Mouse (Mus musculus) gastrocnemius, postnatal 10 days (tissue): Measurements from ENCODE around the gene Shld1. TPM values are rescaled to one million over a fixed set of nuclear protein-coding genes. Genes with fewer than 3 reads are reported as not detected.

Source experiments
- DNase-seq: peaks from one replicate; pipeline ENCODE4 v3.0.0; 2021; ENCODE audit warnings: mixed read lengths
- total RNA-seq, 2 experiments: library from RNA; stranded (reverse); gene quantifications; 2 replicates each; pipeline ENCODE4 v1.2.3; 2021

The Shld1 gene
- total RNA-seq, 2 experiments from 2014 or later = 3.6 to 5.7 TPM

DNA sequence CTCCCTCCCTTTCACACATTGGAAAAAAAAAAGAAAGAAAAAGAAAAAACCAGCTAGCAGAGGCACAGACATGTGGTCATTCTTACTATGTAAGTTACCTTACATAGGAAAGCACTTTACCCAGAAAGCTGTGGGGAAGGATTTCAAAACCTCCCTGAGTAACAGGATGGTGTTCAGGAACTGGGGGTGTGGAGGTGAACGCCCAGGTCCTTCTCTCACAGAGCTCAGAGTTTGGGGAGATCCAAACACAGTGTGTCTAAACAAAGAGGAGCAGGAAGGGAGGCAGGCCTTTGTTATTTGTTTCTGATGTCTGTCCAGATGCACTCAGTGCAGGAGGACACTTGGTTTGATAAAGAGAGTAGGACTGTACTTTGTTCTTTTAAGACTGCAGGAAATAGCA, 5.6 kb downstream of the Shld1 start:
- DNase-seq = no peak

DNA sequence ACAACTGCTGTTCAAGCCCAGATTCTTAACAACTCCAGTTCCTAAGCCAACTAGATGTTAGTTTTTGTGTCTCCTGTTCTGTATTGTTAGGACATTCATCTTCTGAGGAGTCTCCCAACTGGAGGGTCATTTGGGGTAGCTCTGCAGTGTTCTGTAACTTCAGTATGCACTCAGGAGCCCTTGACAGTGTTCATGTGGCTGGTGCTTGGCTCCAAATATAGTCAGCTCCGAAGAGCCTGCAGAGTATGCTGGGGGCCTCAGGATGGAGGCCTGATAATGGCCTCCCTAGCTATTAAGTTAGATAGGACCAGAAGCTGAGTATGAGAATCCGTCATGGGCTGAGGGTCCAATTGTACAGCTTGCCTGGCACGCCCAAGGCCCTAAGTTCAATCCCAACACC, 7.2 kb downstream of the Shld1 start:
- no peak for DNase-seq

DNA sequence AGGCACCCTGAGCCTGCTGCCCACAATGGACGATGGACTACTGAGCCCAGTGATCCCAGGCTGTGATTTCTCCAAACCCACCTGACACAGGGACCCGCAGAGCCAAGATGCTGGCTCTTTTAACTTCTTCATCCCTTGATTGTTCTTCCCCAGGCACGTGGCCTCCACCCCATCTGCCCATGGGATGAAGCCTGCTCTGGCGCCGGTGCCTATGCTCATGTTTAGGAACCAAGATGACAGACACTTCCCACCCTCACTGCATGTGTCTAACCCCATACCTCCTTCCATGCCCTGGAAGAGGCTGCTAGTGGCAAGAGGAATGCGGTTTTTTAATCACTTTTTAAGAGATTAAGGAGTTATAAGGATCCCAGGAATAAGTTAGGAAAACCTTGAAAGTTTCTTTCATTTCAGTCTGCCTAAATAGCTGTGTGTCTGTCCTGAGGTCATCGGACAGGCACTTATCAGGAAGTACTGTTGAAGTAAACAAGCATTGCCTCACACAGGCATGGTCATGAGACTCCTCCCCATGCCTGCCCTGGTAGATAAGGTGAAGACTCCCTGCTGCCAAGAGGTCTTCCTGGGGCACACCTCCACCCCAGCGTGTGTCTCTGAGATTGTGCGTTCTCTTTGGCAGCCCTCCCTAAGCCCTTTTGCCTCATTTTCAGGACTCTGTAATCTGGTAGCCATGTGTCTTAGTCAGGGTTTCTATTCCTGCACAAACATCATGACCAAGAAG, 8.8 kb downstream of the Shld1 start:
- no peak for DNase-seq

DNA sequence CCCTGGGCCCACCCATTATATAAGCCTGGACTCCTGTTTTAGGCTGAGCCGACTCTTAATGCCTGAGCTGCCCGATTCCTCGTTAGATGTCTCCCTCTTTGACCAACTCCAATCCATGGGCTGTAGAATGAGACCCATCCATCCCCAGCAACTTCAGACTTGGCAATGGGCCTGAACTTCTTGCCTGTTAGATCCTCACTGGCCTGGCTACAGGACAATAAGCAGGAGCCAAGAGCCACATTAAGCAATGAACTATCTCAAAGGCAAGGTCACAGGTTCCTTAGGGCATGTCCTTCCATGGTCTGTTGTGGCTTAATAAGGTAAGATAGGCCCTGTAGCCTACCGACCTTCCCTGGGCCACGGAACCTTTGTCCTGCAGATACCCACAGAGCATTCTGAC, 9.8 kb downstream of the Shld1 start:
- no peak for DNase-seq

DNA sequence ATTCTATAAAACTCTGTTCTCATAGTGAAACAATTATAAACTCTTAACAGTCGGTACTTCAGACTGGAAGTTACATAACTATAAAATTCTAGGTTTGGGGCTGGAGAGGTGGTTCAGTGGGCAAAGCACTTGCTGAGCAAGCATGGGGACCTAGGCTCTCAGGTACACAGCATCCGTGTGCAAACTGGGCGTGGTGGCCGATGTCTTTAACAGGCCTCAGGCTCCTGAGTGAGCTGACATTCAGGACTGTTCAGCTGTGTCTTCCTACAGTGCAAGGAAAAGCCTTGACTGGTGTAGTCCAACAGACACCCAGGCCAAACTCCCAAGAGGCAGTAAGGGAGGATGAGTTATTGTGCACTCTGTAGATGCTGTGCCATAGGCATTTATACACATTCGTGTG, 10.5 kb downstream of the Shld1 start:
- no peak for DNase-seq

DNA sequence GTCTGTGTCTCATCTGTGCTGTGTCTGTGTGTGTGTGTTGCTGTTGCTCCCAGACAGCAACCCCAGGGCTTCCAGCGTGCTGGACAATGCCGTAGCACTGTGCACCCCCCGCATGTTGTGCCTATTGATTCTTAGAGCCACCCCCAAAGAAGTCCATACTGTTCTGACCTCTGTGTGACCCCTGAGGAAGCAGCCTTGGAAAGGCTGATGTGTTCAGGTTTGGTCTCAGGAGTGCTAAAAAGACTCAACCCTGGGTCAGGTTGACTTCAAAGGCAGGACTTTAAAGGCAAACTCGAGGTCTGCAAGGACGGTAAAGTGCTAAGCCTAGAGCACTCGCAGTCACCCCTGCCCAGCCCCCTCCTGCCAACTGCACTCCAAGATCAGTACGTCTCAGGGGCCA, 11.0 kb downstream of the Shld1 start:
- DNase-seq = no peak

DNA sequence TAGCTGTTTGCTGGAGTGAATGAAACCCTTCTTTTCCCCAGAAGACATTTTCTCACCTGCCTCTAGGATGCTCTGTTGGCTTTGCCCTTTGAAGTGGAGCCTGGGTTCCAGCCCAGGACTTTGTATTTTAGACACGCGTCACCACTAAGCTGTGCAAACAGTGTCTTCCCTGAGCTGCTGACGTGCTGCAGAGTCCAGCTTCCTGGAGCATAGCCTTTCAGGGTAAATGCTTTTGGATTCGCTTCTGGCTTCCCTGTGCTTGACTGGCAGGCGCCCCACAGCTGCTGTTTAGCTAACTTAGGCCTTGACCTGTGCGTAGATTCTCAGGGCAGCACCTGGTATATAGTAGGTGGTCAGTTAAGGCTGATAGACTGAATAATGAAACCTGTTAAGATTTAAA, 11.7 kb downstream of the Shld1 start:
- DNase-seq = no peak

DNA sequence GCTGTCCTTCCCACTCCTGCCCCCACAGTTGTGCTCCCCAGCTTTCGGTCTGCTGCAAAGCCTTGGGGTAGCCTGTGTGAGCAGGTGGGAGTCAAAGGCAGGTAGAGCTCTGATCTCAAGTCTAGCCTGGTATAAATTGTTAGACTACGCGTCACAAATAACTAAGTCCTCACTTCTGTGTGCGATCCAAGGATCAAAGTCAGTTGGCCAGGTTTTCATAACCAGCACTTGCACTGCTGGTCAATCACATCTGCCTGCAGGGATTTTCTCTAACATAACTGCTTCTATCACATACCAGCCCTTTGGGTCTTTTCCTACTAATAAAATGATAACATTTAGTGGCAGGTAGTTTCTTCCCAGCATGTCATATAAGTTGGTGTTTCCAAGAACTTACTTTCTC, 14.2 kb downstream of the Shld1 start:
- DNase-seq = no peak

DNA sequence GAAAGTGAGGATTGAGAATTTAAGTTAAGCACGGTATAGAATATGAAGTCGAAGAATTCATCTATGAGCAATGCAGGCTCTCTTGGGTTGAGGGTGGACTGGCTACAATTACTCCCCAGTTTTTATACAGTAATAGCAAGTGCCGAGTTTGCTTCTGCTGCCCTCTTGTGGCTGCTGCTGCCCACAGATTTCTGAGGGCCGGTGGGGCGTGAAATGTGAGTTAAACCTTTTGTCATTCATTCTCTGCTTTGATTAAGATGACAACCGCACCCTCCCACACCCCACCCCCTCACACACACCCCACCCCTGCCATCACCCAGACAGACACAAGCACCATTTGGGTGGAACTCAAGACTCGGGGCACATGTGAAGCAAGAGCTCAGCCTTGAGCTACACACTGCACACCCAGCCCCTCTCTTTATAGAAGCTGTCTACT, 14.7 kb downstream of the Shld1 start:
- peak; percentile 78 for DNase-seq

DNA sequence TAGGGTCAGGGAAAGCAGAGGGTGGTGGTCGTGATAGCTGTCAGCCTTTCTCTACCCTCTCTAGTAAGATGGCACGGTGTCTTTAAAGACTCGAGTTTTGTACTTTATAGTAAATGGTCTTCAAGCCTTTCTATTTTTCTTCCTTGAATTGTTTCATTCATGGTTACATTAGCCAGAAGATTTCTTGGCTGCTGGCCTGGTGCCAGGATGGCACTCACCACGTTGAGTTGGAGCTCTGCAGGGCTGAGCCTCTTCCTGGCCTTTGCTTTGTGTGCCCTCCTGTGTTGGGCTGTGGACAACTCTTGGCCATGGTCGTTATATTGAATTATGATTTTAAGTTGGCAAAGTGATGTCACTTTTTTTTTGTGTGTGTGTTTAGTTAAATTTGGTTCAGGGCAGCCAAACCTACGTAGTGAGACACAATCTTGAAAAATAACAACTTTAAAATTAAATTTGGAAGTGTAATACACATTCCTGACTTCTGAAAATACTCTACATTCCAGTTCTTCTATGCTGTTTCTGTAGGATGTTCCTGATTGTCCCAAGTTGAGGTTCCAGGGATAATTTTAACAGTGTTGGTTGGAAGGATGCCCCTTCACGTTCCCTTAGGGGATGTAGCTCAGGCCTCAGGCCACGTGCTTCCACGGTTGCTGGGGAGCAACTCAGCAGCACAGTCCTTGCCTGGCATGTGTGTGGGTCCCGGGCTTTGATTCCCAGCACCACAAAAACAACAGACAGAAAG, 18.7 kb downstream of the Shld1 start:
- DNase-seq = no peak

DNA sequence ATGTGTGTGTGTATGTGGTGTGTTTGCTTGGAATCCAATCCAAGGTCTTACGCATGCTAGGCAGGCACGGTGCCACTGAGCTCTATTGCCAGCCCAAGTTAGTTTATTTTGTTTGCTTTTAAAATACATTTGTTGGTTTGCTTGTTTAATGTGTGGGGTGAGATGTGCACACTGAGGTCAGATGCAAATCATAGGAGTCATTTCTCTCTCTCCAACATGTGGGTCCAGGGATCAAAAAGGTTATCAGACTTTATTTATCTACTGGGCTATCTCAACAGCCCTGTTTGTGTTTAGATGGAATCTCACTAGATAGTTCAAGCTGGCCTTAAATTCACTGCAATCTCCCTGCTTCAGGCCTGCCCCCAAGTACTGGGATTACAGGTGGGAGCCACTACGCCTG, 19.6 kb downstream of the Shld1 start:
- no peak for DNase-seq

DNA sequence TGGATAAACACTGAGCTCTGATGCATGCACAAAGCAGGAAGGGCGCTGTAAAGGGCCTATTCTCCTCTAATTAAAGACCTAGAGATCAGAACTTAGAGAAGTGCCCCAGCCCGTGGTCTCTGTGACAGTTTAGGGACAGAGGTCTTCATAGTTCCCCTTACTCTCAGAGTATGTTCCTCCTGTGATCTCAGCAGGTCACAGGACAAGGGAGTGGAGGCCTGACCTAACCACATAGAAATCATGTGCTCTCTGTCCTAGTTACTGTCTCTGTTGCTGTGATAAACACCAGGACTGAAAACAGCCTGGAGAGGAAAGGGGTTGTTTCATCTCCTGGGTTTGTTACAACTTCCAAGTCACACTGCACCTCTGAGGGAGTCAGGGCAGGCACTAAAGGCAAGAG, 23.8 kb downstream of the Shld1 start:
- DNase-seq = no peak

DNA sequence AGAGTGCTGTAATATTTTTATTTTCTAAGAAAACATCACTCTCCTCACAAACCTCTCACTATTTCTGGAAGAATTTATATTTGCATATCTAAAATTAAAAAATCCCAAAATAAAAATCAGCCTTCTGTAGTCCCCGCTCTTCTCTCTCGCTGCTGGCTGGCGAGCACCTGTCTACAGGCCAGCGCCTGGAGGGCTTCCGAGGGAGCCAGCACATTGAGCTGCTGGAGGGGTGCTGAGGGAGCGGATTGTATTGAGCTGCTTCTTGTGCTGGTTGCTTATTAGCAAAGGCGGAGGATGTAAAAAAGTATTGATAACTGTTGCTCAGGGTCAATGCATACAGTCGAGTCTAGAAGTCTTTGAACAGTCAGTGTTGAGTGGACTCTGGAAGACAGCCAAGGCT, 25.3 kb downstream of the Shld1 start:
- DNase-seq = no peak

DNA sequence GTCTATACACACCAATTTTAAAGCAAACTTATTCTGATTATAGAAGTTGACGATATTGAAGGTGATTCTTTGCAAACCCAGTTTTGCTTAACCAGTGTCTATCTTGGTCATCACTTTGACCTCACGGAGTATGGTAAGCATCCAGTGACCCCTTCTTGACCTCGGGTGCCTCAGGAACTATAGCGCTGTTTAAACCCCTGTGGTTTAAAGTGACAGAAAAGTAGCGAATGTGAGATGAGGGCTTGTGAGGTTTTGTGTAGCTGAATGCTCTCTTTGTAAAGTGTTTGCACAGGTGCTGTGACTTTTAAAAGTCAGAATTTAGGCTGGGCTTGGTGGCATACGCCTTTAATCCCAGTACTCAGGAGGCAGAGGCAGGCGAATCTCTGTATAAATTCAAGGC, 27.8 kb downstream of the Shld1 start:
- DNase-seq = no peak

DNA sequence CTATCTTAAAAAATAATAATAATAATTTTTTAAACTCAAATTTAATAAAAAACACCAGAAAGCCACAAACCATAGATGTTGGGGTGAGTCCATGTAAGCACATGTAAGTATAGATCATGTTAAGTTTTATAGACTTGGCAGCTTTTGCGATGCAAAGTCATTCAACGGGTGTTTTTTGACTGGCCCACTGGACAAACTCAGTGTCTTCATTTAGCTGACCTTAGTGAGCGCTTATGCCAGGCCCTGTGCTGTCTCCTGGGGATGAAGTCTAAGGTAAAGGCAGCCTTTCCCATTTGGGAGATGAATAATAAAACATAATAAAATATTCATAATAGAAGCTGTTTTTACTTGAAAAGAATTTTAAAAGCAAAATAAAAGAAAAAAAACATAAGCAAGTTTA, 28.2 kb downstream of the Shld1 start:
- DNase-seq = no peak

DNA sequence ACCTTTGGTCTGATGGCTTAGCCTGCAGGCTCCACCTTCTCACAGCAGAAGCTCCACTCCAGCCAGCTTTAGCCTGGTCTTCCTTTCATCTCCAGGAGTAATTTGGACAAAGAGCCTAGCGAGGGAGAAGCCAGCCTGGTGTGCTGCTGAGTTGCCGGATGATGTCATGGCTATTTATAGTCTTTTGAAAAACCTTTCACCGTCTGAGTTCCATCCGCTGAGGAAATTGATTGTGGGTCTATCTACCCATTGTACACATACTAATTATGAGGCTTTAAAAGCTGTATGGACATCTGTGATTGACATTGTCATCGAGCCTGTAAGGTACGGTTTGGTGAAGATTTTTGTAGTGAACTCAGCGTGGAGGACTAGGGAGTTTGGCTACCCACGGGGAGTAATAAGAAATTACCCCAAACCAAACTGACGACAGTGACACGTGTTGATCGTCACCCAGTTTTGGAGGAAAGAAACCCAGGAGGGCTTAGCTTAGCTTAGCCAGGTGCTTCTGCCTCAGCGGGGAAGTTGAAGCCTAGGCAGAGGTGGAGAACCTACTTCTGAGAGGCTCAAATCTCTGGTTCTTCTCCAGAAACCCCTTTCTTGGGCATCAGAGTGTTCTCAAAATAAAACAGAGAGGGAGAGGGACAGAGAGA, 28.8 kb downstream of the Shld1 start:
- no peak for DNase-seq

DNA sequence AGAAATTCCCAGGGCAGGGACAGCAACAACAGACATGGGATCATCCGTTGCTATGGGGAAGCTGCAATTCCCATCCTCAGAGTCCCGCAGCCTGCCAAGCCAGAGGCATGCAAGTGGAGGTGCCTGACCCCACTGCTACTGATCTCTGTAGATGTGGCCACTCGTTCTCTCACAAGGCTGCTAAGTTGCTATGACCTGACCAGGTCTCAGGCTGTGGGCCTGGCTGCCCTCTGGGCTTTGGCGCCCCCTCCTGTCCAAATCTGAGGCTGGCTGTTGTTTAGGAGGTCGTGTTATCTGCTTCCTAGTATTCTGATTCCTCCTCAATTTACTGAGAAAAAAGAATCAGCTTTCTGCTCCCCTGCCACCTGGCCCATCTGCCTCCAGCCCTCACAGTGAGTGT, 29.4 kb downstream of the Shld1 start:
- DNase-seq = peak; percentile 69

DNA sequence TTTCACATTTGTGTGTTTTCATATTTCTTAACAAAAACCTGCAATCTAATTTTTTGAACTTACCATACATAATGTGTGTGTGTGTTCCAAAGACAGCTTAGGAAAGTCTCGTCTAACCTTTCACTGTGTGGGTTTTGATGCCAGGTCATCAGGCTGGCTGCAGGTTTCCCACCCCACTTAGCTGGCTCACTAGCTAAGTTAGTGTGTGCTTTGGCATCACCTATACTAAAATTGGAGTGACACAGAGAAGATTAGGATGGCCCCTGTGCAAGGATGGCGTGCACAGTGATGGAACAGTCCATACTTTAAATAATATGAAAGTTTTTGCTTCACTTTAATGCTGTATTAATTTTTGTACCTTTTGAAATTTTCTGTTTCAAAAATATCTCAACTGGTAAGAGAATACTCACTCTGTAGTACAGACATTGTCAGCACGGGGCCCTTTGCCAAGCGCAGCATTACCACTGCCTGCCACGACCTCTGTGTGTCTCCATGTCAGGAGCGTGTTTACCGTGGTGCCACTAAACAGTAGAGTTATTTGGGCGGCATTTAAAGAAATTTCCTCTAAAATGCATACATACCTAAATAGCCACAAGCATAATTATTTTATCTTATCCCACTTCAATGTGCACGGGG, 30.3 kb downstream of the Shld1 start:
- no peak for DNase-seq

DNA sequence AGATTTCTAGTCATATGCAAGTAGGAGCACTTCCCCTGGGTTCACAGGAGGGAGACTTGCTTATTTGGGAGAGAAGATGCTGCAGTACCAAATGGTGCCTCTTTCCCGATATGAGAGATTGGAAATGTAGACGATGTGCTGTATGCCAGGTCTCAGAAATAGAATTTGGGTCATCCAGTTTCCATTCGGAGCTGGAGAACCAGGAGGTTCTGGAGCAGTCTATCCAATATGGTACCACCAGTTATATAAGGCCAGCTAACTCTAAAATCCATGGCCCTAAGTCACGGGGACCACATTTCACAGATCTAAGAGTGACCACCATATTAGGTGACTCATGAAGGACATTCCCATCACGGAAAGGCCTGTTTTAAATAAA, 30.8 kb downstream of the Shld1 start:
- no peak for DNase-seq

DNA sequence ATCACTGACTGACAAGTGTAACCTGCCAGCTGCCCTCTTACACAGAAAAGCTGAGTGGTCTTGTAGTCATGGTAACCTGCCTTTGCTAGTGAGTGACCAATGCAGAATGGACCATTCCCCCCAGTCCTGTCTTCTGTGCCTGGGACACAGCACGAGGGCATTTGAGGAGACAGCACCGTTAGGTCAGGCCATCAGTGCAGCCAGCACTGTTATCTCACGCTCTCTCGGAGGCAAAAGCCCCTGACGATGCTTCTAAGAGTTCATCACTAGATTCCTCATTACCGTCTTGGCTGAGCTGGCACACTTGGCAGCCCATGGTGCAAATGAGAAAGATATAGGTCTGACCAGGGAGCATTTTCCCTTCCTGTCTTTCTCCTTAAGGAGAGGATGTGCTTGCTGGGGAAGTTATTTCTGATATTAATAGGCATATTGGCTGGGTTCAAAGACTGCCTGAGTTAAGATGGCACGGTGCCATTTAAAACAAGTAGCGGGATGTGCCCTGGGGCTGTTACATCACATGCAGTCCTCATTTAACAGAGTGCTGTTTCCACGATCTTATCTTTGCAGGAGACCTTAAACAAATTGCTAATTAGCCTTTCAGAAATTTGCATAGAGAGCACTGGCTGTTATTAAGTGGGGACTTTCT, 34.3 kb downstream of the Shld1 start:
- no peak for DNase-seq

DNA sequence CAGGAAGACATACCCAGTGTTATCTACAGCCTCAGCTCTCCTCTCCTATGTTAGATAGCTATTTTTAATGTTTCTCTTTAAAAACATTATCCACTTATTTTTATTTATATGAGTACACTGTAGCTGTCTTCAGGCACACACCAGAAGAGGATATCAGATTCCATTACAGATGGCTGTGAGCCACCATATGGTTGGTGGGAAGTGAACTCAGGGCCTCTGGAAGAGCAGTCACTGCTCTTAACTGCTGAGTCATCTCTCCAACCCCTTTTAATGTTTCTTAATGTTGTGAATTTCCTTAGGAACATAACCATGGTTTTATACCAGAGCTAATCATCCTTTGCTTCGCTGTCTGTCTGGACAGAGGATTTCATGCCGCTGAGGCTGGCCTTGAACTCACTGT, 35.1 kb downstream of the Shld1 start:
- DNase-seq = no peak

DNA sequence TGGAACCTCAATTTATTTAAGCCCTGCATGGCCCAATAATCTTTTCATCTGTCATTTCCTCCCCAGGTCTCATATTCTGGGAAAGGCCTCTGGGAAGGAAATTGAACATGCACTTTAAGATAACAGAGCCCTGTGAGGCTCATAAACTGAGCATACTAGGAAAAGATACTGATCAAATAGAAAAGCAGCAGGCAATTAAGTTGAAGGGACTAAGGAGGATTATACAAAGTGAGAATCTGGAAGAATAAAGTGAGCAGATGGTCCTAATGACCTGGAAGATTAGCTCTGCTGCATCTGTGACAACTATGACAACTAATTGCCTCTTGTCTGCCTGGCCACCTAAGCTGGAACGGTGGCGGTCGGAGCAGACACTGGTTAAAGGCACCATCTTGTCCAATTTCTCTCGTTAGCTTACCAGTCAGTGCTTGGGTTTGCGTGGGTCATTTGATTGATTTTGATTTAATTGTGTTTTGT, 37.3 kb downstream of the Shld1 start:
- no peak for DNase-seq

DNA sequence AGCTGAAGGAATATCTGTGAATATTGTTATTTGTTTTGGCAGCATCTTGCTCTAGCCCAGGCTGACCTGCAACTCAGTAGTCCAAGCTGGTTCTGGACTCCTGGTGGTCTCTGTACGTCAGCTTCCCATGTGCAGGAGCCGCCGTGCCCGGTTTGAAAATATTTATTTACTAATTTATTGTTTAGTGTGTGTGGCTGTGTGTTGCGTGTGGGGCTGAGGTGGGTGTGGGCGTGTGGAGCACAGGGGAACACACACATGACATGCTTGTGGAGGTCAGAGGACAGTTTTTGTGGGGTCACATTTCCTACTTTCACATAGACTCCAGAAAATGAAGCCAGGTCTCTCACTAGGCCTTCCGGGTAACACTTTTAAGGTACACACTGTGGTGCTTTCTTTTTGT, 37.8 kb downstream of the Shld1 start:
- DNase-seq = no peak
